Mouse (Mus musculus) WW6 (cell line): Measurements from ENCODE around the gene Samd4.

Experiments
- DNase-seq: peaks from one replicate; pipeline ENCODE4 v3.0.0-alpha.2; 2013; ENCODE audit warnings: low read depth, low spot score

The Samd4 gene

GRCm38 (mm10) chr14:46955574-46956043, 73.0 kb downstream of the Samd4 start:
- no peak for DNase-seq

- no peak for DNase-seq
Measured at GRCm38 (mm10) chr14:46956121-46956520, 73.5 kb downstream of the Samd4 start.

GRCm38 (mm10) chr14:46959166-46959721, 76.6 kb downstream of the Samd4 start:
- DNase-seq = no peak

GRCm38 (mm10) chr14:46959831-46960230, 77.2 kb downstream of the Samd4 start:
- DNase-seq = no peak

- no peak for DNase-seq
Measured at GRCm38 (mm10) chr14:46962832-46963231, 80.2 kb downstream of the Samd4 start.

- DNase-seq = no peak
Measured at GRCm38 (mm10) chr14:46964074-46964872, 81.6 kb downstream of the Samd4 start.

- DNase-seq = no peak
Measured at GRCm38 (mm10) chr14:46966206-46966605, 83.6 kb downstream of the Samd4 start.

- DNase-seq = no peak
Measured at GRCm38 (mm10) chr14:46968046-46968445, 85.4 kb downstream of the Samd4 start.

GRCm38 (mm10) chr14:46970673-46971072, 88.0 kb downstream of the Samd4 start:
- DNase-seq = no peak

GRCm38 (mm10) chr14:46971802-46972201, 89.1 kb downstream of the Samd4 start:
- no peak for DNase-seq

- no peak for DNase-seq
Measured at GRCm38 (mm10) chr14:46974874-46975273, 92.2 kb downstream of the Samd4 start.

- no peak for DNase-seq
Measured at GRCm38 (mm10) chr14:46975969-46976368, 93.3 kb downstream of the Samd4 start.

GRCm38 (mm10) chr14:46976712-46977111, 94.1 kb downstream of the Samd4 start:
- DNase-seq = no peak

GRCm38 (mm10) chr14:46977660-46978059, 95.0 kb downstream of the Samd4 start:
- no peak for DNase-seq

GRCm38 (mm10) chr14:46979172-46979571, 96.5 kb downstream of the Samd4 start:
- no peak for DNase-seq

- DNase-seq = no peak
Measured at GRCm38 (mm10) chr14:46980736-46981438, 98.2 kb downstream of the Samd4 start.

- no peak for DNase-seq
Measured at GRCm38 (mm10) chr14:46982106-46982505, 99.5 kb downstream of the Samd4 start.

GRCm38 (mm10) chr14:46984542-46985125, 102.0 kb downstream of the Samd4 start:
- DNase-seq = no peak

GRCm38 (mm10) chr14:46989694-46990093, 107.0 kb downstream of the Samd4 start:
- peak; percentile 24 for DNase-seq

GRCm38 (mm10) chr14:46990450-46990849, 107.8 kb downstream of the Samd4 start:
- DNase-seq = no peak

- DNase-seq = no peak
Measured at GRCm38 (mm10) chr14:46994704-46995103, 112.0 kb downstream of the Samd4 start.
